Mouse (Mus musculus): ENCODE data around the gene Gm39566. TPM values are rescaled to one million over a fixed set of nuclear protein-coding genes. Genes with fewer than 3 reads are reported as not detected.
A peak's percentile ranks its signal among the peaks of the same experiment; 100 is the strongest.

The Gm39566 gene
- polyA plus RNA-seq, 1 experiment: not detected

DNA sequence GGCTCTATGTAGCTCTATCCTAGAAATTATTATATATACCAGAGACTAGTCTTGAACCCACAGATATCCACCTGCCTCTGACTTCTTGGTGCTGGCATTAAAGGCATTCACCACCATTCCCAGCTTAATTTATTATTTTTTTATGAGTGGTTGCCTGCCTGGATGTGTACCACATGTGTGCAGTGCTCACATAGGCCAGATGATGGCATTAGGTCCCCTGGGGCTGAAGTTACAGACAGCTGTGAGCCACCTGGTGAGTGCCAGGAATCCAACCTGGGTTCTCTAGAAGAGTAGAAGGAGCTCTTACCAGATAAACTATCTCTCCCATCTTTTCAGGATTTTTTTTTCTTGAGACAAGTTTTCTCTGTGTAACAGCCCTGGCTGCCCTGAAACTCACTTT, 4.8 kb downstream of the Gm39566 start:
- Histone ChIP-seq H3K27me3 (ENCODE audit: control insufficient read depth, insufficient read depth, low read length) (no peaks in the 10 kb centered on the region), H3K4me1 (ENCODE audit: control insufficient read depth, insufficient read depth, insufficient read length, low read length) (no peaks in the 10 kb centered on the region), H3K36me3 (ENCODE audit: control insufficient read depth, insufficient read depth, low read length) (no peaks in the 10 kb centered on the region), H3K4me3 (ENCODE audit: low read depth, low read length) (no peak overlapping the region), H3K27ac (ENCODE audit: insufficient read depth, low read depth, low read length) (no peak overlapping the region)
- TF ChIP-seq CTCF (IDR thresholded peaks at IDR 0.05; ENCODE audit: extremely low read depth, insufficient read length, insufficient replicate concordance, low read depth, low read length) (no peak), POLR2A (IDR thresholded peaks at IDR 0.05; ENCODE audit: low read depth, low read length) (no peak)

DNA sequence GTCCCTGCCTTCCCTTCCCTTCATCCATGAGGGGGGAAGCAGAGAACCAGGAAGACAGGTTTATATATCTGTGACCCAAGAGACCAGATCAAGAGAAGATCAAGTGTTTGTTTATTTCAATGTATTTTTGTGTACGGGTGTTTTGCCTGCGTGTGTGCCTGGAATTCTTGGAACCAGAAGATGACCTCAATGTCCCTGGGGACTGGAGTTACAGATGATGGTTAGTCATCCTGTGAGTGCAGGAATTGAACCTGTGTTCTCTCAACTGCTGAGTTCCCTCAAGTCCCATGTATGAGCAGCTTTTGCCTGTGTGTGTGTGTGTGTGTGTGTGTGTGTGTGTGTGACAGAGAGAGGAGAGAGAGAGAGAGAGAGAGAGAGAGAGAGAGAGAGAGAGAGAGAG, 7.5 kb downstream of the Gm39566 start:
- Histone ChIP-seq H3K4me1 (ENCODE audit: control insufficient read depth, insufficient read depth, insufficient read length, low read length) (no peaks in the 10 kb centered on the region; the same call in 1 of the 2 replicates), H3K36me3 (ENCODE audit: control insufficient read depth, insufficient read depth, low read length) (no peaks in the 10 kb centered on the region), H3K27ac (ENCODE audit: insufficient read depth, low read depth, low read length) (no peak overlapping the region), H3K4me3 (ENCODE audit: low read depth, low read length) (no peak overlapping the region), H3K27me3 (ENCODE audit: control insufficient read depth, insufficient read depth, low read length) (no peaks in the 10 kb centered on the region)
- no peak for TF ChIP-seq POLR2A (IDR thresholded peaks at IDR 0.05; ENCODE audit: low read depth, low read length)
- no peak for TF ChIP-seq CTCF (IDR thresholded peaks at IDR 0.05; ENCODE audit: extremely low read depth, insufficient read length, insufficient replicate concordance, low read depth, low read length)
- 84% methylated on average over 2 of the region's 2 CpGs for WGBS

DNA sequence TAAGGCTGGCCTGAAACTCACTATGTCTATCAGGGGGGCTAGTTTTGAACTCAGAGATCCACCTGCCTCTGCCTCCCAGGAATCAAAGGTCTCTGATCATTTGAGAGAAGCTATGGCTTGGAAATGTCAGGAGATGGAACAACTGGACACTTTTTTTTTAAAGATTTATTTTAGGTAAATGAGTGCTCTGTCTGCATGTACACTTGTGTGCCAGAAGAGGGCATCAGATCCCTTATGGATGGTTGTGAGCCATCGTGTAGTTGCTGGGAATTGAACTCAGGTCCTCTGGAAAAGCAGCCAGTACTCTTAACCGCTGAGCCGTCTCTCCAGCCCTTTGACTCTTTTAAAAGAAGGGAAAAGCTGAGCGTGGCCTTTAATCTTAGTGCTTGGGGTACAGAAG, 8.7 kb downstream of the Gm39566 start:
- no peak overlapping the region for H3K4me3 ChIP-seq (ENCODE audit: low read depth, low read length)
- WGBS: 91% methylated on average over 4 of the region's 4 CpGs
- TF ChIP-seq CTCF (IDR thresholded peaks at IDR 0.05; ENCODE audit: extremely low read depth, insufficient read length, insufficient replicate concordance, low read depth, low read length) (no peak), POLR2A (IDR thresholded peaks at IDR 0.05; ENCODE audit: low read depth, low read length) (no peak)
- no peaks in the 10 kb centered on the region for H3K36me3 ChIP-seq (ENCODE audit: control insufficient read depth, insufficient read depth, low read length)
- H3K27ac ChIP-seq (ENCODE audit: insufficient read depth, low read depth, low read length): no peak overlapping the region
- 0 out of 2 replicates have a peak, but pooled peaks cover 1% of the 10 kb centered on the region for H3K27me3 ChIP-seq (ENCODE audit: control insufficient read depth, insufficient read depth, low read length)
- peaks cover 6% of the 10 kb centered on the region for H3K4me1 ChIP-seq (ENCODE audit: control insufficient read depth, insufficient read depth, insufficient read length, low read length)

DNA sequence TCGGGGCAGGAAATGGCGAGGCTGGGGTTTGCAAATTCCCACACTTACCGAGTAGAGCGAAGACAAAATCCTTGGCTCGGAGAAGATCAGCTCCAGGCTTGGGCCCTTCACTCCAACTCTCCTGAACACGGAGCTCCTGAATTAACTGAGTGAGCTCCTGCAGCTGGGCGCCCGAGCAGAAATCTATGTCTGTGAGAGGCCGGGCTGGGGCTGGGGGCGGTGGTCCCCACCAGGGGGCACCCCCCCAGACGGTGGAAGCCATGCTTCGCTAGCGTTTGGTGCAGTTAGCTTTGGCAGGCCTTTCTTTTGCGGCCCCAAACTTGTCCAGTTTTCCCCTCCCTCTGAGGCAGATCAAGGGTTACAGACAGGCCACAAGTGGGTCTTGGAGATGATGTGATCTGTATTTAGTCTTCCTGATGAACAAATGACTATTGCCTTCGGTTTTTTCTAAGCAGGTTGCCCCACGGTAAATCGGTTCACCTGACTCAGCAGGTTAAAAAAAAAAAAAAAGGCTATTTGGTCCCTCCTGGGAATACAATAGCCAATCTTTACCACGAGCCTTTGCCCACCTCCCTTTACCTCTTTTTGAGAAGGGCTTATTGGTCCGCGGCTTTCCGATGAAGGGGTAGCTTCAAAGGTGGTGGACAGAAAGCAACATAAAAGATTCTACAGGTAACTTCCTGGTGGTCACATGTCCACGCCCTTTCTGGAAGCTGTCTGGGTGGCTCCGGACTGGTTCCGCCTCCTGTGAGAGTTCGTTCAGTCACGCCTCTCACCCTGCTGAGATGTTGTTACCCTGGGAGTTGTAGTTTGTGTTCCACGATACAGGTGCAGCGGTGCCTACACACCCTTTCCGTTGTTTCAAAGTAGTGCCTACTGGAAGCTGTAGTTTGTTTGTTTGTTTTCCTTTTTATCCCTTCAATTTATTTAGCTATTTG, 9.9 kb downstream of the Gm39566 start, which contains the start of gene Tmem102:
TSS of gene Tmem102 (minus strand) at position 653 of the 938 bp plus-strand sequence.
- 0 out of 2 replicates have a peak, but pooled peaks cover 4% of the 10 kb centered on the region for H3K27me3 ChIP-seq (ENCODE audit: control insufficient read depth, insufficient read depth, low read length)
- H3K4me3 ChIP-seq (ENCODE audit: low read depth, low read length): peak within 1 kb of the TSS; percentile 64
- 17% methylated on average over 29 of the region's 29 CpGs for WGBS
- peaks cover 16% of the 10 kb centered on the region for H3K4me1 ChIP-seq (ENCODE audit: control insufficient read depth, insufficient read depth, insufficient read length, low read length)
- no peaks in the 10 kb centered on the region for H3K36me3 ChIP-seq (ENCODE audit: control insufficient read depth, insufficient read depth, low read length)
- no peak for TF ChIP-seq CTCF (IDR thresholded peaks at IDR 0.05; ENCODE audit: extremely low read depth, insufficient read length, insufficient replicate concordance, low read depth, low read length)
- TF ChIP-seq POLR2A (IDR thresholded peaks at IDR 0.05; ENCODE audit: low read depth, low read length): no peak
- H3K27ac ChIP-seq (ENCODE audit: insufficient read depth, low read depth, low read length): peak within 1 kb of the TSS; percentile 63

DNA sequence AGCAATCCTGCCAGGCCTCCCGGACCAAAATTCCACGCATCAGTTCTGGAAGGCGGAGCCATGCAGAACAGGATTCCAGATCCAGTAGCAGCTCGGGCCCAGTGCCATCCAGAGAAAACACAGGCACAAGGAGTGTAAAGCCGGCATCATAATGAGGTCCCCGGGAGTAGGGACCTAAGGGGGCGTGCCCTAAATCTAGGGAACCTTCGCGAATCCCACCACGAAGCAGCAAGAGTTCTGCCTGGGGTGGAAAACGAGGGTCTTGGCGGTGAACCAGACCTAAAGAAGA, 10.5 kb downstream of the Gm39566 start:
- Histone ChIP-seq H3K27me3 (ENCODE audit: control insufficient read depth, insufficient read depth, low read length) (0 out of 2 replicates have a peak, but pooled peaks cover 4% of the 10 kb centered on the region), H3K4me1 (ENCODE audit: control insufficient read depth, insufficient read depth, insufficient read length, low read length) (peaks cover 19% of the 10 kb centered on the region), H3K36me3 (ENCODE audit: control insufficient read depth, insufficient read depth, low read length) (no peaks in the 10 kb centered on the region), H3K4me3 (ENCODE audit: low read depth, low read length) (peak overlapping the region; percentile 64), H3K27ac (ENCODE audit: insufficient read depth, low read depth, low read length) (peak overlapping the region; percentile 63)
- TF ChIP-seq CTCF (IDR thresholded peaks at IDR 0.05; ENCODE audit: extremely low read depth, insufficient read length, insufficient replicate concordance, low read depth, low read length) (no peak), POLR2A (IDR thresholded peaks at IDR 0.05; ENCODE audit: low read depth, low read length) (no peak; the same call in 1 of the 2 replicates)
- WGBS: 9% methylated on average over 12 of the region's 12 CpGs

DNA sequence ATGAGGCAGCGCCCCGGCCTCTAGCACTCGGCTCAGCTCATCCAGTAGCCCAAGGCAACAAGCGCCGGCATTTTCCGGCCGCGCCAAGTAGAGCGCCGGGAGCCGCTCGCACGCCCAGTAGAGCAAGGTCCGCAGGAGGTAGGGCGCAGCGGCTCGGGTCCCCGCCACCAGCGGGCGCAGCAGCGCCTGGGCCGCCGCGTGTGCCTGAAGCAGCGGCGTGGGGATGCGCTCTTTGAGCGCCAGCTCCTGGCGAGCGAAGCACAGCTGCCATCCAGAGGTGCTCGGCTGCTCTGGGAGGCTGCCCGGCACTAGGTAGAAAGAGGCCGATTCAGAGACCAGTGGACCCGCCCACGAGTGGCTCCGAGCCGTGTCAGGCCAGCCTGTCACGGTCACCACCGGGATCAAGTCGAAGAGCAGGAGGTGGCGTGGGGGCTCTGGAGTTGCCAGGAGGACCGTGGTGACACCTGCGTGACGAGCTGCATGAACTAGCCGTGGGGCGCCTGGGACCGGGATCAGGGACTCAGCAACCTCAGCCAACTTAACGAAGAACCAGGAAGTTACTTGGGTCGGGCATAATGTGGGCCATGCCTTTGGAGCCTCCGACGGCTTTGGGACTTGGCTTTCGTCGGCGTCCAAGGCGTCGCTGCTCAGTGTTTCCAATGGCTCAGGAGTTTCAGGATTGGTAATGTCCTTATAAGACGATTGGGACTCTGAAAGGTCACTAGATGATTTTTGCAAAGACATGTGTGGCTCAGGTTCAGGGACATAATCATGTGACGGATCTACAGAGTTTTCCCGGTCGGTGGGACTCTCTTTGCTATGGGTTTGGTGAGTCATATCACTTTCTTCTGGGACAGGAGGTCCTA, 11.1 kb downstream of the Gm39566 start:
- Histone ChIP-seq H3K27ac (ENCODE audit: insufficient read depth, low read depth, low read length) (peak overlapping the region; percentile 77), H3K36me3 (ENCODE audit: control insufficient read depth, insufficient read depth, low read length) (no peaks in the 10 kb centered on the region), H3K27me3 (ENCODE audit: control insufficient read depth, insufficient read depth, low read length) (0 out of 2 replicates have a peak, but pooled peaks cover 4% of the 10 kb centered on the region), H3K4me1 (ENCODE audit: control insufficient read depth, insufficient read depth, insufficient read length, low read length) (peaks cover 19% of the 10 kb centered on the region), H3K4me3 (ENCODE audit: low read depth, low read length) (peak overlapping the region; percentile 64)
- TF ChIP-seq POLR2A (IDR thresholded peaks at IDR 0.05; ENCODE audit: low read depth, low read length) (peak; percentile 14; the same call in 1 of the 2 replicates), CTCF (IDR thresholded peaks at IDR 0.05; ENCODE audit: extremely low read depth, insufficient read length, insufficient replicate concordance, low read depth, low read length) (peak; percentile 64)
- 1% methylated on average over 60 of the region's 60 CpGs for WGBS
